Comparison of ENCODE assay signal across 11 mouse cellular contexts in genomic region chr12:33084683-33085082, GRCm38 (mm10). TPM values are rescaled to one million over a fixed set of nuclear protein-coding genes. Genes with fewer than 3 reads are reported as not detected.
A peak's percentile ranks its signal among the peaks of the same experiment; 100 is the strongest.
DNase-seq lines count a peak whose midpoint lies in the region; ATAC-seq and TF ChIP-seq lines count a peak whose summit lies in the region.
"Had no signal": no experiment of that assay in that cellular context is flagged by ENCODE, and none has a peak within 500 bp of the region (broad histone marks: within the 10 kb centered on the region; RNA-seq: fewer than 3 reads in every experiment).

No protein-coding gene starts in this region.

- no peak overlapping the region for H3K4me3 ChIP-seq in forebrain, embryonic 11.5 days (ENCODE audit: low read depth, low read length)
- H3K4me3 ChIP-seq in forebrain, embryonic 12.5 days (replicated peaks), result no peak overlapping the region
- H3K4me3 ChIP-seq in neural tube, embryonic 15.5 days (replicated peaks), result no peak overlapping the region
- no peak overlapping the region for H3K4me3 ChIP-seq in stomach, postnatal 0 days (ENCODE audit: low read depth, low read length)
- H3K4me3 ChIP-seq: midbrain, embryonic 12.5 days had no signal

- peak; percentile 58 for DNase-seq in forebrain, embryonic 11.5 days (ENCODE audit: low spot score)
- peak; percentile 37 for DNase-seq in neural tube, embryonic 10.5 days (ENCODE audit: extremely low spot score, low spot score)
- peak; percentile 22 for DNase-seq in hindlimb bud, embryonic 11.5 days (ENCODE audit: extremely low spot score, low read depth, low spot score)
- DNase-seq in stomach, postnatal 0 days (ENCODE audit: low spot score), result peak; percentile 41
- no peak for DNase-seq in cerebellum, postnatal 36 days
- DNase-seq in layer of hippocampus, postnatal 14 days (ENCODE audit: low spot score in 2 of 2), result no peak
- DNase-seq: gastrocnemius, postnatal 25 days; layer of hippocampus, adult 9-11 months had no signal

- no peak overlapping the region for H3K9ac ChIP-seq in forebrain, embryonic 11.5 days (ENCODE audit: low read length)
- no peak overlapping the region for H3K9ac ChIP-seq in forebrain, embryonic 12.5 days
- H3K9ac ChIP-seq in neural tube, embryonic 15.5 days (replicated peaks), result no peak overlapping the region
- no peak overlapping the region for H3K9ac ChIP-seq in stomach, postnatal 0 days (ENCODE audit: low read length)
- H3K9ac ChIP-seq: midbrain, embryonic 12.5 days had no signal

- WGBS in forebrain, embryonic 11.5 days, result 41% methylated on average over 2 of the region's 2 CpGs
- 55% methylated on average over 2 of the region's 2 CpGs for WGBS in forebrain, embryonic 12.5 days
- 54% methylated on average over 2 of the region's 2 CpGs for WGBS in neural tube, embryonic 15.5 days
- WGBS in stomach, postnatal 0 days, result 22% methylated on average over 2 of the region's 2 CpGs

- TF ChIP-seq CTCF in stomach, postnatal 0 days (IDR thresholded peaks at IDR 0.05; ENCODE audit: low read depth), result no peak

- H3K4me1 ChIP-seq in forebrain, embryonic 11.5 days (replicated peaks; ENCODE audit: control insufficient read depth, insufficient read depth, low read length), result no peaks in the 10 kb centered on the region
- peaks cover 19% of the 10 kb centered on the region for H3K4me1 ChIP-seq in forebrain, embryonic 12.5 days
- H3K4me1 ChIP-seq in neural tube, embryonic 15.5 days, result peaks cover 18% of the 10 kb centered on the region; the same call in 1 of the 2 replicates
- no peaks in the 10 kb centered on the region for H3K4me1 ChIP-seq in stomach, postnatal 0 days (replicated peaks; ENCODE audit: control insufficient read depth, insufficient read depth)

- H3K9me3 ChIP-seq in forebrain, embryonic 11.5 days (ENCODE audit: control insufficient read depth, low read length), result no peaks in the 10 kb centered on the region
- H3K9me3 ChIP-seq in forebrain, embryonic 12.5 days, result no peaks in the 10 kb centered on the region
- no peaks in the 10 kb centered on the region for H3K9me3 ChIP-seq in neural tube, embryonic 15.5 days (replicated peaks)
- no peaks in the 10 kb centered on the region for H3K9me3 ChIP-seq in stomach, postnatal 0 days (ENCODE audit: control insufficient read depth, low read length)
- H3K9me3 ChIP-seq: midbrain, embryonic 12.5 days had no signal

- no peaks in the 10 kb centered on the region for H3K27me3 ChIP-seq in forebrain, embryonic 11.5 days (ENCODE audit: control insufficient read depth, insufficient read depth, low read length)
- peaks cover 14% of the 10 kb centered on the region for H3K27me3 ChIP-seq in forebrain, embryonic 12.5 days
- H3K27me3 ChIP-seq in neural tube, embryonic 15.5 days (replicated peaks), result peaks cover 6% of the 10 kb centered on the region
- no peaks in the 10 kb centered on the region for H3K27me3 ChIP-seq in stomach, postnatal 0 days (ENCODE audit: control insufficient read depth, insufficient read depth, low read length)

- no peak for TF ChIP-seq EP300 in stomach, postnatal 0 days (optimal IDR thresholded peaks at IDR 0.05)

- no peaks in the 10 kb centered on the region for H3K36me3 ChIP-seq in forebrain, embryonic 11.5 days (ENCODE audit: control insufficient read depth, insufficient read depth, low read length)
- H3K36me3 ChIP-seq in forebrain, embryonic 12.5 days (replicated peaks), result no peaks in the 10 kb centered on the region
- no peaks in the 10 kb centered on the region for H3K36me3 ChIP-seq in neural tube, embryonic 15.5 days
- H3K36me3 ChIP-seq in stomach, postnatal 0 days (ENCODE audit: control insufficient read depth, insufficient read depth, low read length), result no peaks in the 10 kb centered on the region
- H3K36me3 ChIP-seq: midbrain, embryonic 12.5 days had no signal

- ATAC-seq in forebrain, embryonic 11.5 days (replicated peaks; ENCODE audit: low FRiP score), result no peak
- ATAC-seq in forebrain, embryonic 12.5 days (ENCODE audit: low FRiP score), result no peak
- no peak for ATAC-seq in neural tube, embryonic 15.5 days (ENCODE audit: low FRiP score)
- no peak for ATAC-seq in stomach, postnatal 0 days (ENCODE audit: low FRiP score, low TSS enrichment)

- H3K4me2 ChIP-seq in forebrain, embryonic 11.5 days (ENCODE audit: low read depth, low read length, severe bottlenecking), result no peak overlapping the region
- no peak overlapping the region for H3K4me2 ChIP-seq in forebrain, embryonic 12.5 days
- H3K4me2 ChIP-seq in neural tube, embryonic 15.5 days, result no peak overlapping the region
- H3K4me2 ChIP-seq in stomach, postnatal 0 days (replicated peaks; ENCODE audit: low read depth), result no peak overlapping the region
- H3K4me2 ChIP-seq: midbrain, embryonic 12.5 days had no signal

- H3K27ac ChIP-seq in forebrain, embryonic 11.5 days (ENCODE audit: low read depth, low read length), result no peak overlapping the region
- no peak overlapping the region for H3K27ac ChIP-seq in forebrain, embryonic 12.5 days
- H3K27ac ChIP-seq in neural tube, embryonic 15.5 days (replicated peaks), result no peak overlapping the region
- H3K27ac ChIP-seq in stomach, postnatal 0 days (replicated peaks), result no peak overlapping the region
- H3K27ac ChIP-seq: midbrain, embryonic 12.5 days had no signal

RNA-seq across cellular contexts. Expression of gene Cdhr3, which starts 8.0 kb away (rescaled TPM):
- polyA plus RNA-seq in forebrain, embryonic 11.5 days (2014; fragmentation: Nextera tagmentation; extraction: Ambion mirVana), result not detected in 2 replicates
- 0.13 and 0.18 TPM in 2 replicates for polyA plus RNA-seq in forebrain, embryonic 12.5 days (2016; fragmentation: Nextera tagmentation; extraction: Ambion mirVana)
- 0.18 and 0.32 TPM in 2 replicates for polyA plus RNA-seq in neural tube, embryonic 15.5 days (2015; fragmentation: Nextera tagmentation; extraction: Ambion mirVana)
- polyA plus RNA-seq in stomach, postnatal 0 days (2015; fragmentation: Nextera tagmentation; extraction: Ambion mirVana), result 0.05 and 0.07 TPM in 2 replicates
- 1 to 10 TPM in 1 of 2 experiments, under 1 TPM in 1; 0.76 to 2.5 TPM for total RNA-seq in layer of hippocampus, postnatal 14 days (2021)

Comparison
In these comparisons a context has a peak if more than half of its experiments do, and no peak if none do; other contexts are left out.
1. DNase-seq: peak in forebrain, embryonic 11.5 days (single experiment), neural tube, embryonic 10.5 days (single experiment), hindlimb bud, embryonic 11.5 days (single experiment) and stomach, postnatal 0 days (single experiment); none in cerebellum, postnatal 36 days (0 of 2) and layer of hippocampus, postnatal 14 days (0 of 2).